Mouse (Mus musculus): ENCODE measurements at regions not wholly inside any gene's neighbourhood (a gene's known extent, or its start where the extent isn't known, plus 50 kb on each side); places are given as distances from the start of the nearest gene placed in this dataset.

DNA sequence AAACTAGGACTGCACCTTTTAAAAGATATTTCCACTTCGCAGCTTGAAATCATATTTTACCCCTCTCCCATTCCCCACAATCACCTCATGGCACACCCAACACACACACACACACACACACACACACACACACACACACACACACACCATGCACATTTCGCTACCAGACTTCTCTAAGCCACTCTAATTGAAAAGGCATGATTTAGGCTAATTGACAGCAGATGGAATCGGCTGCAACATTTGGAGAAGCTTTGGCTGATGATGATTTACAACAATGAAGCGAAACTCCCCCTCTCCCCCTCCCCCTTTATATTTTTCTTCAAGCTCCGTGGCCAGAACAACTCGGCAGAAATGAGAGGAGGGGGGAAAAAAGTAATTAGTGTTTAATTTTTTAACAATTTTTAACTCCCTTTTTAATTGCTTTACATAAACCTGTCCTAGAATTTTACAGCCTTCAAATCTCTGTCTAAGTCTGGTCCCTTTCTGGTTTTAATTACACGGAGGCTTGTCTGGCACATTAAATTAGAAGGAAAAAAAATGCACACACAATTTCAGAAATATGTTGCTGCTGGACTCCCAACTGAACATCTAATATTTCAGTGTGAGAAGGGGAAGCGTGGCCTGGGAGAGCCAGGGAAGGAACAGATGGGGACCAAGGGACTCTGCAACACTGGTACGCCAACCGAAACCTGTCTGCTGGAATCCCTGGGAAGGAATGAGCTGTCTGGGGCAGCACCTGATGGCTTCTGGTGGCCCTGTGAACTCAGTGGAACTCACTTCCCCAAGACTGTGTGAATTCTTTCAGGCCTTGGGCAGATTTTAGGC, 232.4 kb downstream of the Sox9 start:
- DNase-seq (ENCODE audit: low read depth, low spot score): no peak
- H3K36me3 ChIP-seq (ENCODE audit: control insufficient read depth, insufficient read depth, low read length, poor library complexity, severe bottlenecking): no peaks in the 10 kb centered on the region

DNA sequence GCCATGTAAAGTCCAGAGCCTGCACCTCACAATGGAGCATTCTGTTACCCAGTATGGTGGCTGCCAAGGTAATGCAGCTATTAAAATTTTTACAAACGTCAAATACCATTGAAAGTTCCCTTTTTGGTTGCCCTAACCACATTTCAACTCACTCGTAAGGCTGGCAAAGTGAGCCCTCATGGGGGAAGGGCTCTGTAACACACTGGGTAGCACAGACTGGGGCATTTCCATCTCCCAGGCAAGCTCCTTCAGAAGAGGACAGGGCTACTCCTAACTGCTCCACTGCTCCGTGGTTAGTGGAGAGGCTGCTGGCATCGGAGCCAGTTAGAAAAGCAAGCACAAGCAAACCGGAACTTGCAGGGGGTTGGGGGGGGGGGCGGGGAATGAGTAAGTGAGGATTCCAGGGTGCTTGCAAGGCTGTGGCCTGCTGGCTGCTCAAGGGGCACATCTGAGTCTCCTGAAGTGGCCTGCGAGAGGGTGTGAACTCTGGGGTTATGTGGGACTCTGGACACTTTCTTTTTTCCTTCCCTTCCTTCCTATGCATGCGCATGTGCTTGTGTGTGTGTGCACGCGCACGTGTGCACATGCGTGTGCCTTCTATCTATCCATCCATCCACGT, 233.8 kb downstream of the Sox9 start:
- Histone ChIP-seq H3K27me3 (ENCODE audit: control insufficient read depth, insufficient read depth, low read length, poor library complexity, severe bottlenecking) (no peaks in the 10 kb centered on the region), H3K36me3 (ENCODE audit: control insufficient read depth, insufficient read depth, low read length, poor library complexity, severe bottlenecking) (no peaks in the 10 kb centered on the region)
- DNase-seq (ENCODE audit: low read depth, low spot score): no peak

More for the DNA sequence above, 232.4 kb downstream of the Sox9 start:
- no peaks in the 10 kb centered on the region for H3K27me3 ChIP-seq (ENCODE audit: control insufficient read depth, insufficient read depth, low read length, poor library complexity, severe bottlenecking)

- Histone ChIP-seq H3K36me3 (ENCODE audit: control insufficient read depth, insufficient read depth, low read length, poor library complexity, severe bottlenecking) (no peaks in the 10 kb centered on the region), H3K27me3 (ENCODE audit: control insufficient read depth, insufficient read depth, low read length, poor library complexity, severe bottlenecking) (no peaks in the 10 kb centered on the region)
- no peak for DNase-seq (ENCODE audit: low read depth, low spot score)
Observed at GRCm38 (mm10) chr11:113016801-113017715, 235.0 kb downstream of the Sox9 start.

- Histone ChIP-seq H3K36me3 (ENCODE audit: control insufficient read depth, insufficient read depth, low read length, poor library complexity, severe bottlenecking) (no peaks in the 10 kb centered on the region), H3K27me3 (ENCODE audit: control insufficient read depth, insufficient read depth, low read length, poor library complexity, severe bottlenecking) (no peaks in the 10 kb centered on the region)
- DNase-seq (ENCODE audit: low read depth, low spot score): no peak
Observed at GRCm38 (mm10) chr11:113021533-113021932, 239.5 kb downstream of the Sox9 start.

DNA sequence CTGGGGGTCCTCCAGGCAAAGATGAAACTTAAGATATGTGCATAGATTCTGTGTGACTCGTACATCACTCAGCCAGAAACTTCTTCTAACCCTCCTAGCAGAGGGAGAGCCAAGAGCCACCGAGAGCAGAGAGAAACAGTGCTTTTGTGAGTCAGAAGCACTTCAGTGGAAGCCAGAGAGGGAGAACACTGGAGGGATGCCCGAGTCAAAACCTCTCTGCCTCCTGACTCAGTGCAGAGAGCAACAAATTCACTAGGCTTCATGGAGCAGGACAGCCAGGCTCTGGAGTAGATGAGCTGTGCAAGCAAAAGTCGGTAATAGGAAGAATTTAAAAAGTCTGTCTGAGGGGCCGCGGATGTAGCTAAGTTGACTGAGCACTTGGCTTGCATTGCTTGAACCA, 245.0 kb downstream of the Sox9 start:
- H3K36me3 ChIP-seq (ENCODE audit: control insufficient read depth, insufficient read depth, low read length, poor library complexity, severe bottlenecking): no peaks in the 10 kb centered on the region
- no peaks in the 10 kb centered on the region for H3K27me3 ChIP-seq (ENCODE audit: control insufficient read depth, insufficient read depth, low read length, poor library complexity, severe bottlenecking)
- DNase-seq (ENCODE audit: low read depth, low spot score): no peak

GRCm38 (mm10) chr11:113028235-113028919, 246.4 kb downstream of the Sox9 start:
- no peaks in the 10 kb centered on the region for H3K36me3 ChIP-seq (ENCODE audit: control insufficient read depth, insufficient read depth, low read length, poor library complexity, severe bottlenecking)
- H3K27me3 ChIP-seq (ENCODE audit: control insufficient read depth, insufficient read depth, low read length, poor library complexity, severe bottlenecking): no peaks in the 10 kb centered on the region
- DNase-seq (ENCODE audit: low read depth, low spot score): no peak

DNA sequence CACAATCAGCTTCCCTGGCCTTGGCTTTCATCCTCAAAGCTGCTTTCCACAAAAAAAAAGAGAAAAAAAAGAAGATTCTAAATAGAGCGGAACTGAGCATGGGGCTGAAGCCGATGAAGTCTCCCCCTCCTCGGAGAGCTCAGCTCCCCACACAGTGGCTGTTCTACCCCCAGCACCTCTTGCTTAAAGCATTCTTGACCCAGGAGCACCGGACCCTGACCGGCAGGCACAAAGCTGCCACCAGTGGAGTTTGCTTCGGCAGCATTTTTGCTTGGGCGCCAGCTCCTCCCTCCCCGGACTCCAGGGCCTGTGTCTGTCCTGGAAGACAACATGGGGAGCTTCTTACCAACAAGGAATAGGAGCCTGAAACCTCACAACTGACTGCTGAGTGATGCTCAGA, 249.4 kb downstream of the Sox9 start:
- H3K27me3 ChIP-seq (ENCODE audit: control insufficient read depth, insufficient read depth, low read length, poor library complexity, severe bottlenecking): no peaks in the 10 kb centered on the region
- no peaks in the 10 kb centered on the region for H3K36me3 ChIP-seq (ENCODE audit: control insufficient read depth, insufficient read depth, low read length, poor library complexity, severe bottlenecking)
- DNase-seq (ENCODE audit: low read depth, low spot score): no peak

- Histone ChIP-seq H3K27me3 (ENCODE audit: control insufficient read depth, insufficient read depth, low read length, poor library complexity, severe bottlenecking) (no peaks in the 10 kb centered on the region), H3K36me3 (ENCODE audit: control insufficient read depth, insufficient read depth, low read length, poor library complexity, severe bottlenecking) (no peaks in the 10 kb centered on the region)
- DNase-seq (ENCODE audit: low read depth, low spot score): no peak
Observed at GRCm38 (mm10) chr11:113032487-113033228, 250.6 kb downstream of the Sox9 start.

- Histone ChIP-seq H3K36me3 (ENCODE audit: control insufficient read depth, insufficient read depth, low read length, poor library complexity, severe bottlenecking) (no peaks in the 10 kb centered on the region), H3K27me3 (ENCODE audit: control insufficient read depth, insufficient read depth, low read length, poor library complexity, severe bottlenecking) (no peaks in the 10 kb centered on the region)
- DNase-seq (ENCODE audit: low read depth, low spot score): no peak
Observed at GRCm38 (mm10) chr11:113034911-113035310, 252.9 kb downstream of the Sox9 start.

GRCm38 (mm10) chr11:113037736-113038135, 255.7 kb downstream of the Sox9 start:
- H3K27me3 ChIP-seq (ENCODE audit: control insufficient read depth, insufficient read depth, low read length, poor library complexity, severe bottlenecking): no peaks in the 10 kb centered on the region
- H3K36me3 ChIP-seq (ENCODE audit: control insufficient read depth, insufficient read depth, low read length, poor library complexity, severe bottlenecking): no peaks in the 10 kb centered on the region
- no peak for DNase-seq (ENCODE audit: low read depth, low spot score)

GRCm38 (mm10) chr11:113042710-113043109, 260.7 kb downstream of the Sox9 start:
- no peaks in the 10 kb centered on the region for H3K27me3 ChIP-seq (ENCODE audit: control insufficient read depth, insufficient read depth, low read length, poor library complexity, severe bottlenecking)
- H3K36me3 ChIP-seq (ENCODE audit: control insufficient read depth, insufficient read depth, low read length, poor library complexity, severe bottlenecking): peaks cover 2% of the 10 kb centered on the region; the same call in 1 of the 2 replicates
- DNase-seq (ENCODE audit: low read depth, low spot score): no peak

DNA sequence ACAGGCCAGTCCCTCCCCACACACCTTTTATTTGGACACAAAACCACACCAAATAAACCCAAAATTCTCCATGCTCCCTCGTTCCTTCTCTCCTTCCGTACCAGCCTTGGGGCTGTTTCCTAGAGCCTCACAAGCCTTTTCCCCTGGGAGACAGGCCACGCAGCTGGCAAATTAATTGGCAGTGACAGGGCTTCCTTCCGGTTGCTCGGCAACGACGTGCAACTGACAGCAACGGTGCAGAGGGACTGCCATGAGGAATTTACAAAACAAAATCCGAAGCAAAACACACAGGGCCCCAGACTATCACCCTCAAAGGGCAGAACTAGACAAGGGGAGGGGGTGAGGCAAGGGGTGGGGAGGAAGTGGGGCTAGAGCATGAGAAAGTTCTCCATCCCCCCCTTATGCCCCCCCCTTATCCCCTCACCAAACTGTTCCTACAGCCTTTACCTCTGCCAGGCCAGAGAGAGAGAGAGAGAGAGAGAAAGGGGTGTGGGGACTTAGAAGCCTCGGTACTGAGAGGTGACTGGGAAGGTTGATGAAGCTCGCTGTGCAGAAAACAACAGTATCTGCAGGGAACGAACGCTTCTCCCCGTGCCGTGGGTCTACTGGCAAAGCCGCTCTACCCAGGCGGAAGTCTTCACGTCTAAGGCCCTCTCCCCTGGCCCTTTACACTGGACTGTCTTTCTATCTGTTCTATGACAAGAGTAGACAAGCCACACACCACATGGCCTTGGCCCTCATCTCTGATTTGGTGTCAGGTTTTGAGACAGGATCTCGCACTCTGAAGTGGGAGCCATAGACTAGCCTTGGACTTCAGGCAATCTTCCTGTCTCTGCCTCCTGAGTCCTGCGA, 264.4 kb downstream of the Sox9 start:
- Histone ChIP-seq H3K27me3 (ENCODE audit: control insufficient read depth, insufficient read depth, low read length, poor library complexity, severe bottlenecking) (no peaks in the 10 kb centered on the region), H3K36me3 (ENCODE audit: control insufficient read depth, insufficient read depth, low read length, poor library complexity, severe bottlenecking) (peaks cover 2% of the 10 kb centered on the region; the same call in 1 of the 2 replicates)
- DNase-seq (ENCODE audit: low read depth, low spot score): no peak

GRCm38 (mm10) chr11:113048158-113048557, 266.1 kb downstream of the Sox9 start:
- peaks cover 2% of the 10 kb centered on the region; the same call in 1 of the 2 replicates for H3K36me3 ChIP-seq (ENCODE audit: control insufficient read depth, insufficient read depth, low read length, poor library complexity, severe bottlenecking)
- no peak for DNase-seq (ENCODE audit: low read depth, low spot score)
- no peaks in the 10 kb centered on the region for H3K27me3 ChIP-seq (ENCODE audit: control insufficient read depth, insufficient read depth, low read length, poor library complexity, severe bottlenecking)
